Mouse (Mus musculus) urinary bladder, adult 2 months (tissue): ENCODE results near the gene Gm49601. TPM values are rescaled to one million over a fixed set of nuclear protein-coding genes. Genes with fewer than 3 reads are reported as not detected.

Experiments used
- DNase-seq: peaks from one replicate; pipeline ENCODE4 v3.0.0; 2022; ENCODE audit warnings: low spot score
- polyA plus RNA-seq: library from polyadenylated mRNA; depleted of rRNA; stranded (reverse); fragments of >200 nt; gene quantifications from 2 replicates; pipeline ENCODE4 v1.2.3, GENCODE M21; 2012

The Gm49601 gene
- polyA plus RNA-seq, 1 experiment, result 15.0 TPM

DNA sequence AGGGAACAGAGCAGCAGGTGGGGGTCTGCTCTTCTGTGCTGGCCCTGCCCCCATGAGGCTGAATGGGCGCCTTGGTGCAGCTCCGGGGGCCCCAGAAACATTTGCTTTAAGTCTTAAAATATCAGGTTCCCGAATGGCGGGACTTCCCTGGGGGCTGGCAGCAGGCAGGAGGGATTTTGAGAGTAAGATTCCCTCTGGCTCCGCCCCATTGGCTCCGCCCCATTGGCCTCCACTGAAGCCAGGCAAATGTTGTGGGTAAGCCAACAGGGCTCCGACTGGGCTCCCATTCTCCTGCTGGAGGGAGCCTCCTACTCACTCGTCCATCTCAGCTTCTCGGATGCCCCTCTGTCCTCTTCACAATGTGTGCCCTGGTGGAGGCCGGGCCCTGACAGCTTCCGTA, 18.0 kb downstream of the Gm49601 start:
- no peak for DNase-seq

- DNase-seq, result no peak
Observed at GRCm38 (mm10) chr16:18605705-18606104, 20.5 kb downstream of the Gm49601 start.

GRCm38 (mm10) chr16:18604267-18604701, 21.9 kb downstream of the Gm49601 start:
- DNase-seq, result no peak

GRCm38 (mm10) chr16:18601447-18601846, 24.8 kb downstream of the Gm49601 start:
- DNase-seq, result no peak

- no peak for DNase-seq
Observed at GRCm38 (mm10) chr16:18598006-18598405, 28.2 kb downstream of the Gm49601 start.

- DNase-seq, result no peak
Observed at GRCm38 (mm10) chr16:18596255-18596654, 30.0 kb downstream of the Gm49601 start.

- no peak for DNase-seq
Observed at GRCm38 (mm10) chr16:18593930-18594329, 32.3 kb downstream of the Gm49601 start.

- no peak for DNase-seq
Observed at GRCm38 (mm10) chr16:18591047-18592018, 34.9 kb downstream of the Gm49601 start.

GRCm38 (mm10) chr16:18589804-18590790, 36.1 kb downstream of the Gm49601 start, which contains the start of gene Tbx1:
Tbx1 (minus strand) TSS chr16:18590671.
- no peak for DNase-seq

DNA sequence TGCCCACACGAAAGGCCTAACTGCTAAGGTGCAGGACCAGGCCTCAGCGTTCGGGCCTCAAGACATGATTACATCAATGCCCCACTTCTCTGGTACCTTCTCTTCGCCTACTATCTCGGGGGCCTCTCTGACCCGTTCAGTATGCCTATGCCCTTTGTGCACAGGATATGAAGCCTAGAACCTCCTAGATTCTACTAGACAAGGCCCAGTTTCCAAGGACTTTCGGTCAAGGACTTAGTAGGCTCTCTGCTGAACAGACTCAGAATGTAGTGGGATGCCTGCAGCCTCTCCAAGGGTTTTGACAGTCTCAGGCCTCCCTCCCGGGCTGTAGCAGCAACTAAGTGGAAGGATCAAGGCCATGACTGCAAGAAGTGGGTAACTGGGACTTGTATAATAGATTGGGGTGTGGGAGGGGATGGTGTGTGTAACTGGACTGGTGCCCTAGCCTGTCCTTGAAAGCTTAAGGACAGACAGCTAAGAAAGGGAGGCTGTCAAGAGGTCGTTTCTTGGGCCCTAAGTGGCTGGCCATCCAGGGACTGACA, 37.1 kb downstream of the Gm49601 start:
- DNase-seq, result no peak

DNA sequence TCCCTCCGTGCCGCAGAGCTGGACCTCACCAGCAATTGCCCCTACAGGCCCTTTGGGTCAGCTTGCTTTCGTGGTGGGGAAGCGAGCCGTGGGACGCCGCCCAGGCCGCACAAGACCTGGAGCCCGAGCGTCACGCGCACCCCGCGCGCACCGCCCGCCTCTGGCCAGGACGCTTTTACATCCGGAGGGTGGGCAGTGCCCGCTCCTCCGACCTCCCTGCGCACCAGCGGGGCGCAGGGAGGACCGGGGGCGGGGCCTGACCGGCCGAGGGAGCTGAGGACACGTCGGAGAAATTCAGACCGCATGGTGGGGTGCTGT, 37.5 kb downstream of the Gm49601 start:
- no peak for DNase-seq

- no peak for DNase-seq
Observed at GRCm38 (mm10) chr16:18587847-18588737, 38.1 kb downstream of the Gm49601 start.

- no peak for DNase-seq
Observed at GRCm38 (mm10) chr16:18586906-18587546, 39.2 kb downstream of the Gm49601 start.

- no peak for DNase-seq
Observed at GRCm38 (mm10) chr16:18586076-18586905, 39.9 kb downstream of the Gm49601 start.

- no peak for DNase-seq
Observed at GRCm38 (mm10) chr16:18585676-18586075, 40.6 kb downstream of the Gm49601 start.

DNA sequence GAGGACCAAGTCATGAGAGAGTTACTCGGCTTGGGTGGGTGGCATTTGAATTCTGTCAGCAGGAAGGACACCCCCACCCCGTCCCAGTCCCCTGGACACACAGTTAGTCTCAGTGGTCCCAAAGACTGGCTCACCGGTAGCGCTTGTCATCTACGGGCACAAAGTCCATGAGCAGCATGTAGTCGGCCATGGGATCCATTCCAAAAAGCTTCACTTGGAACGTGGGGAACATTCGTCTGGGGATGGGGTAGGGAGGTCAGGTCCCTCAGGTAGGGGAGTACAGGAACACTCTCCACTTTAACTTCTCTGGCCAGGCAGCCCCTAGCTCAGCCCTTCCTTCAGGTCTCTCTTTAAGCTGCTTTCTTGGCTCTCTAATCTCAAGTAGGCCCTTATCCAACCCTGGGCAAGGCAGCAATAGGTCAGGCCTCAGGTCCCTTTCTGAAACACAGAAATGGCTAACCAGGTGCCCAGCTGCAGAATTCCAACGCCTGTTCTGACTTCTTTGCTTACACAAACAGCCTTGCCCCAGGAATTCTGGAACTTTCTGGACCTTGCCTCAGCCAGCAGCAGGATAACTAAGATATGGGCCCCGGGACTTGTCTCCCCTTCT, 41.2 kb downstream of the Gm49601 start:
- DNase-seq, result no peak

GRCm38 (mm10) chr16:18583673-18584357, 42.4 kb downstream of the Gm49601 start:
- DNase-seq, result no peak

- DNase-seq, result no peak
Observed at GRCm38 (mm10) chr16:18583169-18583568, 43.1 kb downstream of the Gm49601 start.
